Mouse (Mus musculus): ENCODE results near the gene Clmn. TPM values are rescaled to one million over a fixed set of nuclear protein-coding genes. Genes with fewer than 3 reads are reported as not detected.
A peak's percentile ranks its signal among the peaks of the same experiment; 100 is the strongest.
"Not testable (repeated sequence)": the region's sequence is repeated elsewhere in the genome, so short reads cannot be mapped to it uniquely, and the experiment has no call there.

Clmn gene
- polyA plus RNA-seq, 1 experiment from 2014 or later = 4.5 TPM

DNA sequence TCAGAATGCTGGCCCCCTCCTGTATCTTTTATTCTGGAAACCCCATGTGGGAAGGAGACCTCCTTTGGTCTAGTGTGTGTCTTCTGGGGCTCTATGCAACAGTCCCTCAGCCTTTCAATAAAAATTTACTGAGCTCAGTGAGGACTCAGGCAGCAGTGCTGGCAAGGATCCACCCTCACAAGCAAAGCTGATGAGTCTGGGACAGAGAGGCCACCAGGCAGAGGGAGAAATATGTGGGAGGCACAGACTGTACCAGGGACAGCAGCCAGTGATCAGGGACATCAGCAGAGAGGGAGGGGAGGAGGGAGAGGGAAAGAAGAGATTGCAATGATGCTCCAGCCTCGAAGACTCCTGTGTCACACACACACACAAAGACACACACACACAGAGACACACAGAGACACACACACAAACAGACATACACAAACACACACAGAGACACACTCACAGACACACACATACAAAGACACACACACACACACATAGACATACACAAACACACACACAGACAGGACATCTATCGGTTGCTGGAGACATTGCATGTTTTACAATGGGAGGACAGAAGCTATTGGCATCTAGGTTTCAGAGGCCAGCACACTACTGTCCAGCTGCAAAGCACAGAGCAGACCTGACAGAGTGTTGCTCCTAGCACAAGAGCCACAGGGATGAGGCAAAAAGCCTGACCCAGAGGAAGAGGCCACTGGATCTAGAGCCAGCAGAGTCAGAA, 27.6 kb downstream of the Clmn start:
- no peaks in the 10 kb centered on the region for H3K27me3 ChIP-seq (replicated peaks)
- ATAC-seq (ENCODE audit: insufficient read depth, low FRiP score, low read depth) = no peak
- 85% methylated on average over 2 of the region's 2 CpGs for WGBS
- no peak overlapping the region for H3K27ac ChIP-seq
- no peaks in the 10 kb centered on the region for H3K36me3 ChIP-seq
- no peak overlapping the region for H3K4me2 ChIP-seq
- H3K4me3 ChIP-seq (replicated peaks) = no peak overlapping the region
- H3K4me1 ChIP-seq = 0 out of 2 replicates have a peak, but pooled peaks cover 7% of the 10 kb centered on the region
- H3K9me3 ChIP-seq = no peaks in the 10 kb centered on the region
- no peak overlapping the region for H3K9ac ChIP-seq

DNA sequence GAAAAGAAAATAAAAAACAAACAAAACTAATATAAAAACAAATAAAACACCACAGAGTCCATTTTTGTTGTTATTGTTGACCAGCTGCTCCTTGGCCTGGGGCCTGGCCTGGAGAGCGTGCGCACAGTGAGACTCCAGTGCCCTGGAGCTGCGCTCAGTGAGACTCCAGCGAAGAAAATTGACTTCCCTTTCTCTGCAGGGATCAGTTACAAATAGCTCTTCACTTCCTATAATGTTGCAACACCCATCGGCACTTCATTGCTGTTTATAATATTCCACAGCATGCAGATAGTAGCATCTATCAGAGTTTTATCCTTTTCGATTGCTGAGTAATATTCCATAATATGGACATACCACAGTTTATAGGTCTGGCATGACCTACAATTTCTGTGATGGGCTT, 28.6 kb downstream of the Clmn start:
- 0 out of 2 replicates have a peak, but pooled peaks cover 5% of the 10 kb centered on the region for H3K4me1 ChIP-seq
- H3K27ac ChIP-seq = no peak overlapping the region
- H3K9me3 ChIP-seq = no peaks in the 10 kb centered on the region
- H3K9ac ChIP-seq = no peak overlapping the region
- no peaks in the 10 kb centered on the region for H3K27me3 ChIP-seq (replicated peaks)
- no peak overlapping the region for H3K4me3 ChIP-seq (replicated peaks)
- ATAC-seq (ENCODE audit: insufficient read depth, low FRiP score, low read depth) = no peak
- 90% methylated on average over 6 of the region's 6 CpGs for WGBS
- no peaks in the 10 kb centered on the region for H3K36me3 ChIP-seq
- no peak overlapping the region for H3K4me2 ChIP-seq

DNA sequence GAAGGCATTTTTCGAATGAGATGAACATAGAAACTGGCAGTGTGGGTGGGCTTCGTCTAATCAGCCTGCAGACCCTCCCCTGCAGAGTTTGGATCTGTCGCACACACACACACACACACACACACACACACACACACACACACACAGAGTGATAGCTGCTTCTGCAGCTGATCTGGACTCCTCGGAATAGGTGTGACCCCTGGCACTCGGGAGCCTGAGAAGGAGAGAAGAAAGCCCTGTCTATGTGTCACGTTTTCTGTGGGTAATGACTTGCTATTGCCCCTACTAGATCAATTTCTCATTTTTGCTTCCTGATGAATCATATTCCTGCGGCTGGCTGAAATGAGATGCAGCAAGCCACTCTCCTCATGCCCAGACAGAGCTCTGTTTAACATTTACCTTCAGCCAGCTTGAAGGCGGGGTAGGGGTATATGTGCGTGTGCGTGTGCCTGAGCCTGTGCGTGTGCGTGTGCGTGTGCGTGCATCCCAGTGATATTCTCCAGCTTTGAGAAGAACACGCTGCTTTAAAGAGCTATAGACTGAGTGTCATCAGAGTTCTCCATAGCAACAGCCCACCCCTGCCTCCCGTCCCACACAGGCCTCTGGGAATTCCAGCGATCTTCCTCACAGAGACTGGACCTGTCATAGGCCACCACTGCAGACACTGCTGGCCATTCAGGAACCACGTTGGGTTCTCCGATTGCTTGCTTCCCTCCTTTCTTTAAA, 29.3 kb downstream of the Clmn start:
- Histone ChIP-seq H3K9ac (no peak overlapping the region), H3K27ac (no peak overlapping the region), H3K36me3 (no peaks in the 10 kb centered on the region), H3K4me3 (replicated peaks) (no peak overlapping the region), H3K4me2 (no peak overlapping the region), H3K27me3 (replicated peaks) (no peaks in the 10 kb centered on the region), H3K4me1 (peaks cover 5% of the 10 kb centered on the region; the same call in 1 of the 2 replicates), H3K9me3 (no peaks in the 10 kb centered on the region)
- ATAC-seq (ENCODE audit: insufficient read depth, low FRiP score, low read depth) = peak; percentile 19; the same call in 1 of the 2 replicates
- 66% methylated on average over 19 of the region's 19 CpGs for WGBS

DNA sequence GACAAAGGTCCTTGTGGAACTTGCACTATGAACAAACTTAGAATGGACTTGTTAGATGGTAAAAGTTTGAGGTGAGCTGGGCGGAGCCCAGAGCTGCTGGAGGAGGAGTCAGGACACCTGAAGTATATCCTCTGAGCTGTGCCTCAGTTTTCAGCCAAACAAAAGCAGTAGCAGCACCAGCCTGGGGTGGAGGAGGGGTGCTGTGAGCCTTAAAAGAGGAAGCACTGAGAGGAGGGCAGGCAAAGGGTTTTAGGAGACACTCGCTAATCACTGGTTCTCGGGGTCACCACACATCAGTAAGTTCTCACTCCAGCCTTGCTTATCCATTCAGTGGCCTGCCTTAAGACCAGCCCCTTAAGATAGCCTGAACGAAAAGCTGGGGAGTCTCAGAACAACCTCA, 30.1 kb downstream of the Clmn start:
- no peaks in the 10 kb centered on the region for H3K36me3 ChIP-seq
- H3K4me2 ChIP-seq = no peak overlapping the region
- H3K27me3 ChIP-seq (replicated peaks) = no peaks in the 10 kb centered on the region
- no peak overlapping the region for H3K9ac ChIP-seq
- WGBS = 70% methylated on average over 4 of the region's 4 CpGs
- peaks cover 12% of the 10 kb centered on the region for H3K4me1 ChIP-seq
- ATAC-seq (ENCODE audit: insufficient read depth, low FRiP score, low read depth) = no peak
- H3K4me3 ChIP-seq (replicated peaks) = no peak overlapping the region
- no peak overlapping the region for H3K27ac ChIP-seq
- H3K9me3 ChIP-seq = no peaks in the 10 kb centered on the region

DNA sequence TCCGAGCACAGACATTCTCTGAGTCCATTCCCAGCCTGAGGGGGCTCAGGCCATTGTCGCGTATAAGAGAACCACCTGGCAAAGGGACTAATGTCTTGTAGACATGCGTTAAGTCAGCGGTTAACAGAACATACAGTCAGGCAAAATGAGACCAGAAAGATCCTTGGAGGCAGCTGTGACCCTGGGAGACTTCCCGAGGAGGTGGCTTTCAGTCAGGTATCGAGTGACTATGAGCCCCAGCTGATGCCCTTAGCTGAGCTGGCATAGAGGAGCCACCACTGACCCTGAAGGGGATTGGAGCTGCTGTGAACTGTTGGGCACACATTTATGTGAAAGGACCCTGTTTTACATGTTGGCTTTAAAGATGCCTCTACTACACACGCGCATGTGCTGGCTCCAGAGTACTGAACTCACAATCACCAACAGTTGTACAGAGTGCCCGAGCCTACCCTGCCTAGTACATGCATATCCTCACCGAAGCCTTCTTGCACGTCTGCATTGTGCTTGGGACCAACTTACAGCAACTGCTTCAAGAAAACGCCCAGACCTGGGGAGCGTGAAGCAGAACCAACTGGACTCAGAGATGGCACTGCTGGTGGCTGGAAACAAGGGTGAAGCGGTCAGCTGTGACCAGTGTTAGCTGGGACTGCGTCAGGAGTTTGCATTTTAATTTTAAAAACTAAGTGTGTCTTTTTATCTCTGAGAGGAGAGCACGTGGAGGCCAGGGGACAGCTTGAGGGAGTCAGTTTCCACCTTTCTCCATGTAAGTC, 34.0 kb downstream of the Clmn start:
- Histone ChIP-seq H3K27ac (no peak overlapping the region; the same call in 1 of the 2 replicates), H3K9me3 (no peaks in the 10 kb centered on the region), H3K4me2 (no peak overlapping the region), H3K9ac (no peak overlapping the region), H3K4me1 (peaks cover 20% of the 10 kb centered on the region), H3K4me3 (replicated peaks) (no peak overlapping the region), H3K27me3 (replicated peaks) (no peaks in the 10 kb centered on the region), H3K36me3 (no peaks in the 10 kb centered on the region)
- ATAC-seq (ENCODE audit: insufficient read depth, low FRiP score, low read depth) = no peak
- whole genome bisulfite sequencing = 83% methylated on average over 17 of the region's 17 CpGs

DNA sequence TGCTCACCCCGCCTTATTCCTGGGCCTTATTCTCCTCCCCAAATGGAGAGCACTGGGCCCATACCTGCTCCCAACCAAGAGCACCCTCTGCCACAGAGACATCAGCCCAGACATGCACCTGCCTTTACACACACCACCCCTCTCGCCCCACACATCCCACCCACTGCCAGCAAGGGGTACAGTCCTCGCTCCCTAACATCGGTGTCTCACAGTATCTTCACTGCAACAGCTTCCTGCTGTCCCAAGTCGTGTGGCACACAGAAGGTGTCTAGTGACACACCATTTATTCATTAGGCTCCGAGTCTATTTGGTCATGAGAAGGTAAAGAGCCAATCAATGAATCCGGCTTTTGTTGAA, 34.6 kb downstream of the Clmn start:
- Histone ChIP-seq H3K9ac (no peak overlapping the region), H3K4me3 (replicated peaks) (no peak overlapping the region), H3K4me1 (peaks cover 19% of the 10 kb centered on the region), H3K9me3 (no peaks in the 10 kb centered on the region), H3K27ac (peak overlapping the region; percentile 58), H3K4me2 (no peak overlapping the region), H3K36me3 (no peaks in the 10 kb centered on the region), H3K27me3 (replicated peaks) (no peaks in the 10 kb centered on the region)
- ATAC-seq (ENCODE audit: insufficient read depth, low FRiP score, low read depth) = no peak
- WGBS = 65% methylated on average over 7 of the region's 7 CpGs

DNA sequence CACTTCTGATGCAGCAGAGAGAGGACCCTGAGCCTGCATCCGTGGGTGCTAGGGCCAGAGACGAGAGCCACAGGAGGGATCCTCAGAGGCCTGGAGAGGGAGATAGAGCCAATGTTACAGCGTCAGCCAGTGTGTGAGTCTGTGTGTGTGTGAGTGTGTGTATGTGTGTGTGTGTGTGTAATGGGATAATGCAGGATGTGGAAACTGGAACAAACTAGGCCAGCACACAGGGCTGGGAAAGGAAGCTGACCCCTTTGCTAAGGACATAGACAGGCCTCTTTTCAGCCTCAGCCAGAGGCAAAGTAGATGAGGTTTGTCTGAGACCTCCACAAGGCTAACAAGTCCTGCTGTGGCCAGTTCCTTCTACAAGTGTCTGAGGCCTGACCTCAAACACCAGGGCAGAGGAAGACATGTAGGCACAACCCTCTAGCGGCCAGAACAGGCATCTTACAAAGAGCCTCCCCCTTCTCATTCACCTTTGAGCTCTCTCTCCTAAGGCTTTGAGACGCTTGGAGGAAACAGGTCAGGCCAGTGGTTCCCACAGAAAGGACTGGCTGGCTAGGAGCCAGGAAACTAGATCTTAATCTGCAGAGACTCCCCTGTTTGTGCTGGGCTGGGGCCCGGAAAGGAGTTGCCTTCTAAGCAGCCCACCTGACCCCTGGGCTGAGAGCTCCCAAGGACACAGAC, 35.1 kb downstream of the Clmn start:
- ATAC-seq (ENCODE audit: insufficient read depth, low FRiP score, low read depth) = peak; percentile 84
- Histone ChIP-seq H3K4me2 (no peak overlapping the region), H3K27ac (peak overlapping the region; percentile 58), H3K4me1 (peaks cover 24% of the 10 kb centered on the region), H3K9ac (no peak overlapping the region), H3K36me3 (no peaks in the 10 kb centered on the region), H3K9me3 (no peaks in the 10 kb centered on the region), H3K27me3 (replicated peaks) (no peaks in the 10 kb centered on the region), H3K4me3 (replicated peaks) (no peak overlapping the region)
- WGBS = 31% methylated on average over 6 of the region's 6 CpGs

DNA sequence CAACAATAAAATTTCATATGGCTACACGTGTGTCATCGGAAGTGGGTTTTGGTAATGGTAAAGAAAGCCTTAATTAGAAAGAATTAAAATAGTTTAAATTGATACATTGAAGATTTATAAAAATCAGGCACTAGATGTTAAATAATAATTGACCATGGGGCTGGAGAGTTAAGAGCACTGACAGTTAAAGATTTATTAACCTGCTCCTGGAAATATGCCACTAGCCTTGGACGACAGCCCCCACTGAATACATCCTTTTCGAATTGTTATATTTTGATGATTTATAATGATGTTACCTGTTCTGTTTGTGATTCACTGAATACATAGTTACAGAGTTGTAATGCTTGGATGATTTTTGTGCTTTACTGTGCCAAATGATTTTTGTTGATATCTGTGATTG, 35.9 kb downstream of the Clmn start:
- H3K4me3 ChIP-seq (replicated peaks); H3K4me2 ChIP-seq; H3K36me3 ChIP-seq; H3K9me3 ChIP-seq; ATAC-seq (ENCODE audit: insufficient read depth, low FRiP score, low read depth); H3K9ac ChIP-seq; H3K27ac ChIP-seq; H3K27me3 ChIP-seq (replicated peaks): not testable (repeated sequence)
- WGBS = 68% methylated on average over 4 of the region's 4 CpGs
- peaks cover 30% of the 10 kb centered on the region for H3K4me1 ChIP-seq

DNA sequence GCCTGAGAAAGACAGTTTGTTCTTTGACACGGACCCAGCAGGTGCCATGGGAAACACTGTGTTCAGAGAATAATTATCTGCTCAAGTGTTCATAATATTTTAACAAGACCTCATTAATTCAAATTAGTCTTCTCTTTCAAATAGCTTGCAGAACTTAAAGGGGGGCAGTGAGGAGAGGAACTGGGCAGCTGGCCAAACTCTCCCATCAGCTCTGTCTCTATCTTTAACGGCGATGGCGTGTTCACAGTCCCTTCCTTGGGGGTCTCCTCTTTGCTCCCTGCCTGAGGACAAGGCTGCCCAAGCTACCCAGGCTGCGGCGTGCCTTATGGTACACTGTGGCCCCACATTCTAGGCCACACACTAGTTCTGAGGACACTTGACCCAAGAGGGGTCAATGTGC, 37.2 kb downstream of the Clmn start:
- no peak overlapping the region for H3K4me3 ChIP-seq (replicated peaks)
- no peaks in the 10 kb centered on the region for H3K9me3 ChIP-seq
- H3K4me2 ChIP-seq = no peak overlapping the region
- H3K27me3 ChIP-seq (replicated peaks) = no peaks in the 10 kb centered on the region
- no peak overlapping the region for H3K9ac ChIP-seq
- no peak overlapping the region for H3K27ac ChIP-seq
- ATAC-seq (ENCODE audit: insufficient read depth, low FRiP score, low read depth) = no peak
- peaks cover 30% of the 10 kb centered on the region for H3K4me1 ChIP-seq
- no peaks in the 10 kb centered on the region for H3K36me3 ChIP-seq
- 65% methylated on average over 6 of the region's 6 CpGs for WGBS

DNA sequence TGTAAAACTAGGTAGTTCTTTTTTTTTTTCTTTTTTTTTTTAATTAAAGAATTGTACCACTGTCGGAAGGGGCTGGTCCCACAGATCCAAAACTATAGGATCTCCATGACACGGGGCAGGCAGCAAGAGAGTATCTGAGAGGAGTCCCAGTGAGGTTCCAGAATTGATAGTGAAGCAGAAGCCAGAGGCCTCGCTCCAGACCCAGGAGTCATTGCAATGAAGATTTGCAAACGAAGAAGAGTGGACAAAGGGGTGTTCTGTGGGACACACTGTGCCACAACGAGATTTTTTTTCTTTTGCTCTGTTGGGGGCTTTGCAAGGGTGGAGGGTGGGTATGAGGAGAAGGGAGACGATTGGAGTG, 40.0 kb downstream of the Clmn start:
- Histone ChIP-seq H3K27me3 (replicated peaks) (no peaks in the 10 kb centered on the region), H3K4me1 (peaks cover 23% of the 10 kb centered on the region), H3K4me2 (no peak overlapping the region), H3K9ac (no peak overlapping the region), H3K27ac (peak overlapping the region; percentile 35; the same call in 1 of the 2 replicates), H3K36me3 (no peaks in the 10 kb centered on the region), H3K9me3 (no peaks in the 10 kb centered on the region), H3K4me3 (replicated peaks) (no peak overlapping the region)
- WGBS = 34% methylated on average over 6 of the region's 6 CpGs
- ATAC-seq (ENCODE audit: insufficient read depth, low FRiP score, low read depth) = peak; percentile 19; the same call in 1 of the 2 replicates

DNA sequence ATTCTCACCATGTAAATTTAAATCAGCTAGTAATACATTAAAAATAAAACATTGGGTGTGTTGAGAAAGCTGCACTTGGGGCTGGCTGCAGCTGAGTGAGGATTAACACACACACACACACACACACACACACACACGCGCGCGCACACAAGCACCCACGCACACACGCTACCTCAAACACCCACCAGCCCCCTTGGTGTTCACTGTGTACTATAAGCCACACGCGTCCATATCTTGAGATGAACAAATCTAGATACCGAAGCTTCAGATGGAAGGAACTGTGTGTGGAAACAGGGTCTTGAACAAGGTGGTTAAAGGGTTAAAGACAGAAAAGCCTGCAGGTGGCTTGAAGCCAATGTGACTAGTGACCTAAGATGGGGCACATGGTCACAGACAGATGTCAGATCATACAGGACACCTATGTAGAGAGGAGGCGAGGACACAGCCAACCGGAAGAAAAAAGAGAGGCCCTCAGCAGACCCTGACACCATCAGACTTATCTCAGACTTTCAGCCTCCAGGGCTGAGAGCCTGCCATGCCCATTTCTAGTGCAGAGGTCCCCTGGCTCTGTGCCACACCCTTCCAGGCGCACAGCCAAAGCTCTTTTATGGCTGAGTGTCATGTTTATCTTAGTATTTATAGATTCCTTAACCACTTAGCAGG, 40.5 kb downstream of the Clmn start:
- Histone ChIP-seq H3K9me3 (no peaks in the 10 kb centered on the region), H3K4me1 (peaks cover 18% of the 10 kb centered on the region), H3K27me3 (replicated peaks) (no peaks in the 10 kb centered on the region), H3K27ac (peak overlapping the region; percentile 51; the same call in 1 of the 2 replicates), H3K4me3 (replicated peaks) (no peak overlapping the region), H3K9ac (no peak overlapping the region), H3K4me2 (no peak overlapping the region), H3K36me3 (no peaks in the 10 kb centered on the region)
- 61% methylated on average over 12 of the region's 12 CpGs for WGBS
- ATAC-seq (ENCODE audit: insufficient read depth, low FRiP score, low read depth) = peak; percentile 91

All from stomach, embryonic 15.5 days (tissue).